Mouse (Mus musculus): ENCODE data around the gene Eif5.

GRCm38 (mm10) chr12:111555357-111555756, 17.5 kb downstream of the Eif5 start:
- TF ChIP-seq POLR2A (IDR thresholded peaks at IDR 0.05; ENCODE audit: borderline replicate concordance, extremely low read depth, low read depth, low read length) (no peak), CTCF (IDR thresholded peaks at IDR 0.05; ENCODE audit: insufficient read depth, low read length) (no peak)
